Mouse (Mus musculus): Measurements from ENCODE around the gene Aim2. TPM values are rescaled to one million over a fixed set of nuclear protein-coding genes. Genes with fewer than 3 reads are reported as not detected.

The Aim2 gene
- polyA plus RNA-seq, 1 experiment from 2014 or later = 4.4 TPM

Other genes starting within 250 kb of the Aim2 start
- not detected in 2 replicates for gene Olfr1408, start 213.5 kb upstream of the Aim2 start, polyA plus RNA-seq (2015; fragmentation: Nextera tagmentation; extraction: Ambion mirVana)
- gene Olfr1406, start 160.2 kb upstream of the Aim2 start, polyA plus RNA-seq (2015; fragmentation: Nextera tagmentation; extraction: Ambion mirVana) = not detected in 2 replicates
- not detected in 2 replicates for gene Olfr218, start 153.1 kb upstream of the Aim2 start, polyA plus RNA-seq (2015; fragmentation: Nextera tagmentation; extraction: Ambion mirVana)
- gene Olfr1404, start 138.5 kb upstream of the Aim2 start, polyA plus RNA-seq (2015; fragmentation: Nextera tagmentation; extraction: Ambion mirVana) = not detected in 2 replicates
- gene Fcer1a, start 123.7 kb upstream of the Aim2 start, polyA plus RNA-seq (2015; fragmentation: Nextera tagmentation; extraction: Ambion mirVana) = 0.23 TPM in 1 of 2 replicates, not detected in the other
- gene Olfr418, start 84.9 kb upstream of the Aim2 start, polyA plus RNA-seq (2015; fragmentation: Nextera tagmentation; extraction: Ambion mirVana) = not detected in 2 replicates
- gene Mptx2, start 73.1 kb upstream of the Aim2 start, polyA plus RNA-seq (2015; fragmentation: Nextera tagmentation; extraction: Ambion mirVana) = not detected in 2 replicates
- gene Ackr1, start 17.1 kb upstream of the Aim2 start, polyA plus RNA-seq (2015; fragmentation: Nextera tagmentation; extraction: Ambion mirVana) = 2.1 and 2.6 TPM in 2 replicates
- 2.2 and 2.4 TPM in 2 replicates for gene Cadm3, start 16.8 kb downstream of the Aim2 start, polyA plus RNA-seq (2015; fragmentation: Nextera tagmentation; extraction: Ambion mirVana)
- 0.10 and 0.16 TPM in 2 replicates for gene Ifi206, start 140.2 kb downstream of the Aim2 start, polyA plus RNA-seq (2015; fragmentation: Nextera tagmentation; extraction: Ambion mirVana)
- gene Ifi214, start 185.1 kb downstream of the Aim2 start, polyA plus RNA-seq (2015; fragmentation: Nextera tagmentation; extraction: Ambion mirVana) = not detected in 2 replicates
- gene Ifi213, start 248.4 kb downstream of the Aim2 start, polyA plus RNA-seq (2015; fragmentation: Nextera tagmentation; extraction: Ambion mirVana) = 0.14 and 0.24 TPM in 2 replicates